16 mouse cellular contexts compared by ENCODE assay signal in genomic region chr17:23539608-23540007, GRCm38 (mm10).
"Had no signal": no experiment of that assay in that cellular context is flagged by ENCODE, and none has a peak within 500 bp of the region (broad histone marks: within the 10 kb centered on the region; RNA-seq: fewer than 3 reads in every experiment).

No protein-coding gene starts in this region.

- H3K9ac ChIP-seq: limb, embryonic 15.5 days; liver, embryonic 14.5 days; neural tube, embryonic 13.5 days had no signal

- H3K36me3 ChIP-seq: limb, embryonic 15.5 days; neural tube, embryonic 13.5 days had no signal

- H3K27ac ChIP-seq: kidney, postnatal 0 days; layer of hippocampus, adult 2 months; limb, embryonic 15.5 days; liver, embryonic 14.5 days; neural tube, embryonic 13.5 days; stomach, postnatal 0 days had no signal

- H3K9me3 ChIP-seq: limb, embryonic 15.5 days; neural tube, embryonic 13.5 days had no signal

- ATAC-seq: intestine, postnatal 0 days had no signal

- DNase-seq: kidney, adult 8-10 months; kidney, postnatal 4 days; left cerebral cortex, postnatal 4 days; lung, adult 18-20 months; midbrain, embryonic 14.5 days; right cerebral cortex, adult 18-20 months; right cerebral cortex, postnatal 25 days; thymus, adult 18-20 months; thymus, postnatal 25 days had no signal

- H3K4me2 ChIP-seq: neural tube, embryonic 13.5 days had no signal

- H3K4me3 ChIP-seq: layer of hippocampus, adult 2 months had no signal
